Mouse (Mus musculus): ENCODE measurements around the gene Slc7a1. TPM values are rescaled to one million over a fixed set of nuclear protein-coding genes. Genes with fewer than 3 reads are reported as not detected.
A peak's percentile ranks its signal among the peaks of the same experiment; 100 is the strongest.
"Not testable (repeated sequence)": the region's sequence is repeated elsewhere in the genome, so short reads cannot be mapped to it uniquely, and the experiment has no call there.

Gene Slc7a1
- polyA plus RNA-seq, 1 experiment from 2014 or later = 27.2 TPM

- Histone ChIP-seq H3K4me2 (peak overlapping the region; percentile 42), H3K27me3 (no peaks in the 10 kb centered on the region), H3K27ac (peak overlapping the region; percentile 59), H3K9ac (peak overlapping the region; percentile 41; the same call in 1 of the 2 replicates), H3K4me1 (peaks cover 9% of the 10 kb centered on the region; the same call in 1 of the 2 replicates), H3K36me3 (ENCODE audit: poor library complexity, severe bottlenecking) (peaks cover 22% of the 10 kb centered on the region), H3K4me3 (peak overlapping the region; percentile 13; the same call in 1 of the 2 replicates), H3K9me3 (replicated peaks) (0 out of 2 replicates have a peak, but pooled peaks cover 4% of the 10 kb centered on the region)
- ATAC-seq = peak; percentile 70
- WGBS = 45% methylated on average over 26 of the region's 26 CpGs
Measured at GRCm38 (mm10) chr5:148342061-148342741, 57.5 kb downstream of the Slc7a1 start.

GRCm38 (mm10) chr5:148339126-148339525 lies 60.6 kb downstream of the Slc7a1 start:
- Histone ChIP-seq H3K4me1 (peaks cover 9% of the 10 kb centered on the region; the same call in 1 of the 2 replicates), H3K36me3 (ENCODE audit: poor library complexity, severe bottlenecking) (peaks cover 32% of the 10 kb centered on the region), H3K9me3 (replicated peaks) (no peaks in the 10 kb centered on the region), H3K4me2 (no peak overlapping the region), H3K27me3 (no peaks in the 10 kb centered on the region), H3K27ac (no peak overlapping the region), H3K9ac (no peak overlapping the region), H3K4me3 (no peak overlapping the region)
- 91% methylated on average over 5 of the region's 5 CpGs for WGBS
- ATAC-seq = no peak

- H3K4me2 ChIP-seq = no peak overlapping the region
- H3K4me3 ChIP-seq = no peak overlapping the region
- no peaks in the 10 kb centered on the region for H3K27me3 ChIP-seq
- 0 out of 2 replicates have a peak, but pooled peaks cover 3% of the 10 kb centered on the region for H3K4me1 ChIP-seq
- H3K36me3 ChIP-seq (ENCODE audit: poor library complexity, severe bottlenecking) = peaks cover 48% of the 10 kb centered on the region
- no peak overlapping the region for H3K27ac ChIP-seq
- H3K9me3 ChIP-seq (replicated peaks) = no peaks in the 10 kb centered on the region
- 34% methylated on average over 8 of the region's 8 CpGs for WGBS
- no peak overlapping the region for H3K9ac ChIP-seq
- peak; percentile 88 for ATAC-seq
Measured at GRCm38 (mm10) chr5:148332622-148332974, 67.1 kb downstream of the Slc7a1 start.

- Histone ChIP-seq H3K27ac (no peak overlapping the region), H3K36me3 (ENCODE audit: poor library complexity, severe bottlenecking) (peaks cover 48% of the 10 kb centered on the region), H3K4me3 (no peak overlapping the region), H3K27me3 (no peaks in the 10 kb centered on the region), H3K9me3 (replicated peaks) (no peaks in the 10 kb centered on the region), H3K9ac (no peak overlapping the region), H3K4me2 (no peak overlapping the region), H3K4me1 (0 out of 2 replicates have a peak, but pooled peaks cover 3% of the 10 kb centered on the region)
- 86% methylated on average over 18 of the region's 18 CpGs for WGBS
- ATAC-seq = no peak; the same call in 1 of the 2 replicates
Measured at GRCm38 (mm10) chr5:148331926-148332621, 67.6 kb downstream of the Slc7a1 start.

GRCm38 (mm10) chr5:148331229-148331776 lies 68.4 kb downstream of the Slc7a1 start:
- 69% methylated on average over 11 of the region's 11 CpGs for WGBS
- peaks cover 41% of the 10 kb centered on the region for H3K36me3 ChIP-seq (ENCODE audit: poor library complexity, severe bottlenecking)
- H3K27me3 ChIP-seq = no peaks in the 10 kb centered on the region
- H3K27ac ChIP-seq = no peak overlapping the region
- H3K4me1 ChIP-seq = 0 out of 2 replicates have a peak, but pooled peaks cover 3% of the 10 kb centered on the region
- H3K4me3 ChIP-seq = no peak overlapping the region
- no peak overlapping the region for H3K4me2 ChIP-seq
- no peak for ATAC-seq
- no peaks in the 10 kb centered on the region for H3K9me3 ChIP-seq (replicated peaks)
- no peak overlapping the region for H3K9ac ChIP-seq

DNA sequence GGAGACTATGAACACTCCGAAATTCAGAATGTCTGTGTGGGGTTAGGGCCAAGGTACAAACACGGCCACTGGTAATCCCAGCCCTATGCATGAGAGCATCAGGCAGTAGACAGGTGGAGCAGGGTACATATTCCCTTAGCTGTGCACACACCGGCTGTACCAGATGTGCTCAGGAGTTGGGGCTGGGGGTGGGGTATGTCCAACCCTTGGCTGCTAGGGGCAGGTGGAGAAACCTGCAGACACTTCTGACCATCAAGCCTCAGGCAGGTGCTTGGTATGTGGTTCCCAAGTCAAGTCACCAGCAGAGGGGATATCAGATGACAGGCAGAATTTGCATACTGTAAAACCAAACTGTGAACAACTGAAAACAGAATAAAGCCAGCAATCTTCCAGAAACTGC lies 70.7 kb downstream of the Slc7a1 start:
- Histone ChIP-seq H3K36me3 (ENCODE audit: poor library complexity, severe bottlenecking) (peaks cover 24% of the 10 kb centered on the region), H3K4me3 (no peak overlapping the region), H3K9ac (no peak overlapping the region), H3K27ac (no peak overlapping the region), H3K27me3 (no peaks in the 10 kb centered on the region), H3K4me1 (0 out of 2 replicates have a peak, but pooled peaks cover 3% of the 10 kb centered on the region), H3K4me2 (no peak overlapping the region), H3K9me3 (replicated peaks) (no peaks in the 10 kb centered on the region)
- no peak for ATAC-seq
- WGBS = 94% methylated on average over 3 of the region's 3 CpGs

DNA sequence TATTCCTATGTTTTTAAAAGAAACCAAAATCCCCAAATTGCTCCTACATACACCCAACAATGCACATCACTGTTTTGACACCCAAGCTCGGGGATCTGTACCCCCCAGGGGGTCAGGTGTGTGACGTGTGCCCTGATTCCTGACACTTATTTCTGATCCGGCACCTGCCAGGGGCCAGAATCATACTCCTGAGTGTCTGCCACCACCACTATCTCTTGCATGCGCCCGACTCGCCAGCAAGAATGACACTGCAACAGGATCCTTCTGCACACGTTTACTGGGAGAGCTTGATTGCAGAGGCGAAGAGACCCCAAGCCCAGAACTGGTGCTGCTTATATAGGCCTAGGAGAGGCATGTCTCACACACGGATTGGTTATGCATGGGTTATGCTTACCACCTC lies 73.4 kb downstream of the Slc7a1 start:
- not testable (repeated sequence) for H3K27ac ChIP-seq; H3K4me3 ChIP-seq; H3K4me1 ChIP-seq; H3K9me3 ChIP-seq (replicated peaks); H3K4me2 ChIP-seq; H3K36me3 ChIP-seq (ENCODE audit: poor library complexity, severe bottlenecking); ATAC-seq; H3K27me3 ChIP-seq; H3K9ac ChIP-seq
- WGBS = 96% methylated on average over 9 of the region's 9 CpGs

DNA sequence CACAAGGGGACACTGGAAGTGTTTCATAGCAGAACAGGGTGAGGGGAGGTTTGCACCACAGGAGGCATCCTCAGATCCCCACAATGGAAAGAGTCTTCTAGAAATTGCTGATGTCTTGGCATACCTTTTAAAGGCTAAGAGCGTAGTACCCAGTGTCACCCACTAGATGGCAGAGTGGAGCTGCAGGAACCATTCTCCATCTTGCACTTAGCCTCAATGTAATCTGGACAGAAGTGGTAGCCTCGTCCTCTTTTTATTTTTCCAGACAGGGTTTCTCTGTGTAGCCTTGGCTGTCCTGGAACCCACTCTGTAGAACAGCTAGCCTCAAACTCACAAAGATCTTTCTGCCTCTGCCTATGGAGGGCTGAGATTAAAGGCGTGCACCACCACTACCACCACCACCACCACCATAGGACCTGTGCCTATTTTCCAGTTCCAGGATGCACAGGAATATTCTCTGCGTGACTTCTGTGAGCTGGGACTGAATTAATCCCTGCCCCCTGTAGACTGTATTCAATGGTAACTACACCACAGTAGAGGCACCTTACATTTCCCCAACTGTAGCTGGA lies 74.3 kb downstream of the Slc7a1 start:
- Histone ChIP-seq H3K4me2 (no peak overlapping the region), H3K9me3 (replicated peaks) (no peaks in the 10 kb centered on the region), H3K27ac (no peak overlapping the region), H3K36me3 (ENCODE audit: poor library complexity, severe bottlenecking) (no peaks in the 10 kb centered on the region), H3K27me3 (no peaks in the 10 kb centered on the region), H3K9ac (no peak overlapping the region), H3K4me3 (no peak overlapping the region), H3K4me1 (no peaks in the 10 kb centered on the region)
- peak; percentile 30; the same call in 1 of the 2 replicates for ATAC-seq
- 50% methylated on average over 4 of the region's 4 CpGs for WGBS

GRCm38 (mm10) chr5:148314931-148315330 lies 84.8 kb downstream of the Slc7a1 start:
- ATAC-seq = no peak
- Histone ChIP-seq H3K36me3 (ENCODE audit: poor library complexity, severe bottlenecking) (no peaks in the 10 kb centered on the region), H3K27me3 (no peaks in the 10 kb centered on the region), H3K4me1 (no peaks in the 10 kb centered on the region), H3K9ac (no peak overlapping the region), H3K9me3 (replicated peaks) (no peaks in the 10 kb centered on the region; the same call in 1 of the 2 replicates), H3K4me2 (no peak overlapping the region), H3K4me3 (no peak overlapping the region), H3K27ac (no peak overlapping the region)
- WGBS = 94% methylated on average over 5 of the region's 5 CpGs

GRCm38 (mm10) chr5:148312443-148312842 lies 87.3 kb downstream of the Slc7a1 start:
- H3K27me3 ChIP-seq = no peaks in the 10 kb centered on the region
- H3K9ac ChIP-seq = no peak overlapping the region
- H3K36me3 ChIP-seq (ENCODE audit: poor library complexity, severe bottlenecking) = no peaks in the 10 kb centered on the region
- ATAC-seq = no peak
- no peaks in the 10 kb centered on the region; the same call in 1 of the 2 replicates for H3K9me3 ChIP-seq (replicated peaks)
- no peak overlapping the region for H3K27ac ChIP-seq
- 55% methylated on average over 2 of the region's 2 CpGs for WGBS
- no peak overlapping the region for H3K4me2 ChIP-seq
- H3K4me3 ChIP-seq = no peak overlapping the region
- no peaks in the 10 kb centered on the region for H3K4me1 ChIP-seq

DNA sequence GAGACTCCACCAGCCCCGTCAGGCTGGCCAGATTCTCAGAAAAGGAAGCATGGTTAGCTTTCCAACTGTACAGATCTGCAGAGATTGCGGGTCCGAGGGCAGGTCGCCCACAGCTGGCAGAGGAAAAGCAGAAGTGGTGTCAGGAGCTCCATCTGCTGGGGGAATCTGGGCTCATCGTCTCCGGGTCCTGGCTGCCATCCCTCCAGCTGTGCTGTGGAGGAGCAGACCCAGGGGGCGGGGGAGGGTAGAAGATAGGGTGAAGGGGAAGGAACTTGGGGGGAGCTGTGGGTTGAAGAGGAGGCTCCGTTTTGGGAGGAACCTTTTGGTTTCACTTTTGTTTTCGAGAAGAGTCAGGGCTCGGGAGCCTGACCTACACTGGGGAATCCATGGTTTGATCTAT lies 88.9 kb downstream of the Slc7a1 start:
- Histone ChIP-seq H3K27me3 (no peaks in the 10 kb centered on the region), H3K9ac (no peak overlapping the region), H3K9me3 (replicated peaks) (no peaks in the 10 kb centered on the region), H3K4me1 (no peaks in the 10 kb centered on the region), H3K27ac (no peak overlapping the region), H3K4me2 (no peak overlapping the region), H3K4me3 (no peak overlapping the region), H3K36me3 (ENCODE audit: poor library complexity, severe bottlenecking) (0 out of 2 replicates have a peak, but pooled peaks cover 6% of the 10 kb centered on the region)
- ATAC-seq = no peak
- WGBS = 75% methylated on average over 10 of the region's 10 CpGs

GRCm38 (mm10) chr5:148304112-148304511 lies 95.6 kb downstream of the Slc7a1 start:
- no peak overlapping the region for H3K4me3 ChIP-seq
- H3K36me3 ChIP-seq (ENCODE audit: poor library complexity, severe bottlenecking) = 0 out of 2 replicates have a peak, but pooled peaks cover 6% of the 10 kb centered on the region
- no peaks in the 10 kb centered on the region for H3K4me1 ChIP-seq
- no peak overlapping the region for H3K9ac ChIP-seq
- no peak for ATAC-seq
- H3K9me3 ChIP-seq (replicated peaks) = no peaks in the 10 kb centered on the region
- 84% methylated on average over 2 of the region's 2 CpGs for WGBS
- H3K27ac ChIP-seq = no peak overlapping the region
- no peaks in the 10 kb centered on the region for H3K27me3 ChIP-seq
- H3K4me2 ChIP-seq = no peak overlapping the region
